Mouse (Mus musculus): ENCODE measurements around the gene Rxfp4. TPM values are rescaled to one million over a fixed set of nuclear protein-coding genes. Genes with fewer than 3 reads are reported as not detected.

Rxfp4 gene
- 0.06 TPM in 1 of 2 replicates, not detected in the other for polyA plus RNA-seq (2012; rRNA removed)

- 87% methylated on average over 17 of the region's 17 CpGs for WGBS
- Histone ChIP-seq H3K4me1 (ENCODE audit: control insufficient read depth, insufficient read depth, low read length) (no peaks in the 10 kb centered on the region), H3K4me3 (ENCODE audit: insufficient read depth, low read depth, low read length) (no peak within 1 kb of the TSS), H3K27me3 (replicated peaks; ENCODE audit: control insufficient read depth, insufficient read depth, low read length) (no peaks in the 10 kb centered on the region), H3K27ac (ENCODE audit: insufficient read depth, low read depth, low read length) (no peak within 1 kb of the TSS), H3K36me3 (ENCODE audit: control insufficient read depth, insufficient read depth, low read length) (no peaks in the 10 kb centered on the region; the same call in 1 of the 2 replicates)
- TF ChIP-seq CTCF (conservative IDR thresholded peaks at IDR 0.05; ENCODE audit: insufficient read depth, insufficient read length, low read depth, low read length) (no peak), POLR2A (IDR thresholded peaks at IDR 0.05; ENCODE audit: low read depth, low read length) (no peak)
- DNase-seq, result no peak
Measured at GRCm38 (mm10) chr3:88652846-88653515, at the start of gene Rxfp4. Rxfp4 (minus strand) TSS chr3:88653142.

- no peak for DNase-seq
- TF ChIP-seq POLR2A (IDR thresholded peaks at IDR 0.05; ENCODE audit: low read depth, low read length) (no peak), CTCF (conservative IDR thresholded peaks at IDR 0.05; ENCODE audit: insufficient read depth, insufficient read length, low read depth, low read length) (no peak)
- H3K27ac ChIP-seq (ENCODE audit: insufficient read depth, low read depth, low read length), result no peak overlapping the region
- no peak overlapping the region for H3K4me3 ChIP-seq (ENCODE audit: insufficient read depth, low read depth, low read length)
- H3K27me3 ChIP-seq (replicated peaks; ENCODE audit: control insufficient read depth, insufficient read depth, low read length), result no peaks in the 10 kb centered on the region
- peaks cover 46% of the 10 kb centered on the region for H3K36me3 ChIP-seq (ENCODE audit: control insufficient read depth, insufficient read depth, low read length)
- H3K4me1 ChIP-seq (ENCODE audit: control insufficient read depth, insufficient read depth, low read length), result no peaks in the 10 kb centered on the region
- 40% methylated on average over 3 of the region's 3 CpGs for WGBS
Measured at GRCm38 (mm10) chr3:88701222-88701621, 48.3 kb upstream of the Rxfp4 start.

DNA sequence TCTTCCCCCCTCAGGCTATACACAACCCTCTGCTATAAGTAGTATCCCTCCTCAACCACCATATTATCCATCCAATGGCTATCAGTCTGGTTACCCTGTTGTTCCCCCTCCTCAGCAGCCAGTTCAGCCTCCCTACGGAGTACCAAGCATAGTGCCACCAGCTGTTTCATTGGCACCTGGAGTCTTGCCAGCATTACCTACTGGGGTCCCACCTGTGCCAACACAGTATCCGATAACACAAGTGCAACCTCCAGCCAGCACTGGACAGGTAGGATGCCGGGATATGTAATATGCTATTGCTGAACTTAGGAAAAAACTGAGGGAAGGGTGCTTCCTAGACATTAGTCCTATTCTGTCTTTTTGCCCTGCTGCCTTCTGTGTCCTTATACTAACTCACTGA, 47.3 kb upstream of the Rxfp4 start:
- no peak overlapping the region for H3K27ac ChIP-seq (ENCODE audit: insufficient read depth, low read depth, low read length)
- TF ChIP-seq CTCF (conservative IDR thresholded peaks at IDR 0.05; ENCODE audit: insufficient read depth, insufficient read length, low read depth, low read length) (no peak), POLR2A (IDR thresholded peaks at IDR 0.05; ENCODE audit: low read depth, low read length) (no peak)
- 81% methylated on average over 3 of the region's 3 CpGs for WGBS
- H3K36me3 ChIP-seq (ENCODE audit: control insufficient read depth, insufficient read depth, low read length), result peaks cover 44% of the 10 kb centered on the region
- no peak for DNase-seq
- H3K4me1 ChIP-seq (ENCODE audit: control insufficient read depth, insufficient read depth, low read length), result no peaks in the 10 kb centered on the region
- H3K4me3 ChIP-seq (ENCODE audit: insufficient read depth, low read depth, low read length), result no peak overlapping the region
- H3K27me3 ChIP-seq (replicated peaks; ENCODE audit: control insufficient read depth, insufficient read depth, low read length), result no peaks in the 10 kb centered on the region

GRCm38 (mm10) chr3:88698834-88699233, 45.9 kb upstream of the Rxfp4 start:
- Histone ChIP-seq H3K27ac (ENCODE audit: insufficient read depth, low read depth, low read length) (no peak overlapping the region), H3K4me3 (ENCODE audit: insufficient read depth, low read depth, low read length) (no peak overlapping the region), H3K27me3 (replicated peaks; ENCODE audit: control insufficient read depth, insufficient read depth, low read length) (no peaks in the 10 kb centered on the region), H3K4me1 (ENCODE audit: control insufficient read depth, insufficient read depth, low read length) (no peaks in the 10 kb centered on the region), H3K36me3 (ENCODE audit: control insufficient read depth, insufficient read depth, low read length) (peaks cover 50% of the 10 kb centered on the region)
- no peak for DNase-seq
- 90% methylated on average over 6 of the region's 6 CpGs for WGBS
- TF ChIP-seq CTCF (conservative IDR thresholded peaks at IDR 0.05; ENCODE audit: insufficient read depth, insufficient read length, low read depth, low read length), result no peak
- TF ChIP-seq POLR2A (IDR thresholded peaks at IDR 0.05; ENCODE audit: low read depth, low read length), result no peak

DNA sequence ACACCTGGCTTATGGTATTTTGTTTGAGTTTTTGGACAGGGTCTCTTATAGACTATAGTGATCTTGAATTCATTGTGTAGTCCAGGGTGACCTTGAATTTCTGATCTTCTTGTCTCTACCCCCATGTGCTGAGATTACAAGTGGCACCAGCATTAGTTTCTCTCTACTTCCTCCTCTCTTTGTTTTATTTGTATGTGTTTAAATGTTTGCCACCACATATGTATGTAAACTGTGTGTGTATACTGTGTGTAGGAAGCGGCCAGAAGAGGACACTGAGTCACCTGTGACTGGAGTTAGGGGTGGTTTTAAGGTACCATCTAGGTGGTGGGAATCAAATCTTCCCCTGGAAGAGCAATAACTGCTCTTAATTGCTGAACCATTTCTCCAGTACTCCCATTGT, 45.1 kb upstream of the Rxfp4 start:
- no peaks in the 10 kb centered on the region for H3K4me1 ChIP-seq (ENCODE audit: control insufficient read depth, insufficient read depth, low read length)
- no peak overlapping the region for H3K27ac ChIP-seq (ENCODE audit: insufficient read depth, low read depth, low read length)
- TF ChIP-seq CTCF (conservative IDR thresholded peaks at IDR 0.05; ENCODE audit: insufficient read depth, insufficient read length, low read depth, low read length) (no peak), POLR2A (IDR thresholded peaks at IDR 0.05; ENCODE audit: low read depth, low read length) (no peak)
- H3K36me3 ChIP-seq (ENCODE audit: control insufficient read depth, insufficient read depth, low read length), result peaks cover 46% of the 10 kb centered on the region
- H3K4me3 ChIP-seq (ENCODE audit: insufficient read depth, low read depth, low read length), result no peak overlapping the region
- no peaks in the 10 kb centered on the region for H3K27me3 ChIP-seq (replicated peaks; ENCODE audit: control insufficient read depth, insufficient read depth, low read length)
- no peak for DNase-seq
- WGBS, result 97% methylated on average over 1 of the region's 1 CpGs

DNA sequence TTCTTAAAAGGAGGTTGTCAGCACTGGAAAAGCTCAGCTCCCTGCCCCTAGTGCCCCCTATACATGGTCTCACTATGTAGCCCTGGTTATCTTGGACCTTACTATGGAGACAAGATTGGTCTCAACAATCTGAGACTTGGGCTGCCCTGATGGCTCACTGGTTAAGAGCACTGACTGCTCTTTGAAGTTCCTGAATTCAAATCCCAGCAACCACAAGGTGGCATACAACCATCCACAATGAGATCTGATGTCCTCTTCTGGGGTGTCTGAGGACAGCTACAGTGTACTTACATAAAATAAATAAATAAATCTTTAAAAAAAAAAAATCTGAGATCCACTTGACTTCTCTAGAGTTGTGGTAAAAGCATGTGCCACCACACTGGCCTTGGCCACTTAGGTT, 42.6 kb upstream of the Rxfp4 start:
- peaks cover 44% of the 10 kb centered on the region for H3K36me3 ChIP-seq (ENCODE audit: control insufficient read depth, insufficient read depth, low read length)

GRCm38 (mm10) chr3:88689079-88689478, 36.1 kb upstream of the Rxfp4 start:
- no peak overlapping the region for H3K4me3 ChIP-seq (ENCODE audit: insufficient read depth, low read depth, low read length)
- H3K36me3 ChIP-seq (ENCODE audit: control insufficient read depth, insufficient read depth, low read length), result peaks cover 19% of the 10 kb centered on the region
- H3K27ac ChIP-seq (ENCODE audit: insufficient read depth, low read depth, low read length), result no peak overlapping the region
- TF ChIP-seq POLR2A (IDR thresholded peaks at IDR 0.05; ENCODE audit: low read depth, low read length) (no peak), CTCF (conservative IDR thresholded peaks at IDR 0.05; ENCODE audit: insufficient read depth, insufficient read length, low read depth, low read length) (no peak)
- DNase-seq, result no peak
- H3K4me1 ChIP-seq (ENCODE audit: control insufficient read depth, insufficient read depth, low read length), result peaks cover 7% of the 10 kb centered on the region; the same call in 1 of the 2 replicates
- H3K27me3 ChIP-seq (replicated peaks; ENCODE audit: control insufficient read depth, insufficient read depth, low read length), result no peaks in the 10 kb centered on the region
- 81% methylated on average over 5 of the region's 5 CpGs for WGBS

More for the DNA sequence above, 42.6 kb upstream of the Rxfp4 start:
- Histone ChIP-seq H3K4me3 (ENCODE audit: insufficient read depth, low read depth, low read length) (no peak overlapping the region), H3K27me3 (replicated peaks; ENCODE audit: control insufficient read depth, insufficient read depth, low read length) (no peaks in the 10 kb centered on the region), H3K4me1 (ENCODE audit: control insufficient read depth, insufficient read depth, low read length) (no peaks in the 10 kb centered on the region), H3K27ac (ENCODE audit: insufficient read depth, low read depth, low read length) (no peak overlapping the region)
- TF ChIP-seq POLR2A (IDR thresholded peaks at IDR 0.05; ENCODE audit: low read depth, low read length) (no peak), CTCF (conservative IDR thresholded peaks at IDR 0.05; ENCODE audit: insufficient read depth, insufficient read length, low read depth, low read length) (no peak)
- no peak for DNase-seq

Measured in kidney, adult 2 months (tissue).